Mouse (Mus musculus): ENCODE data around the gene Tcf15. TPM values are rescaled to one million over a fixed set of nuclear protein-coding genes. Genes with fewer than 3 reads are reported as not detected.
A peak's percentile ranks its signal among the peaks of the same experiment; 100 is the strongest.

The Tcf15 gene
- total RNA-seq, 2 experiments from 2014 or later: 1.6 to 2.4 TPM

- no peak for DNase-seq (ENCODE audit: extremely low spot score in 1 of 2, low spot score in 2 of 2)
- no peak overlapping the region for H3K4me3 ChIP-seq
- intact Hi-C loops (cut with DNase I): no loop called here
- TF ChIP-seq CTCF (IDR thresholded peaks at IDR 0.05): no peak
- no peak overlapping the region for H3K27ac ChIP-seq
Measured at GRCm38 (mm10) chr2:152177806-152178170, 34.4 kb downstream of the Tcf15 start.

- intact Hi-C loops (cut with DNase I): no loop called here
- Histone ChIP-seq H3K4me3 (no peak overlapping the region), H3K27ac (no peak overlapping the region)
- DNase-seq (ENCODE audit: extremely low spot score in 1 of 2, low spot score in 2 of 2): no peak
- no peak for TF ChIP-seq CTCF (IDR thresholded peaks at IDR 0.05)
Measured at GRCm38 (mm10) chr2:152178345-152178744, 35.0 kb downstream of the Tcf15 start.

- no peak overlapping the region for H3K4me3 ChIP-seq
- DNase-seq (ENCODE audit: extremely low spot score in 1 of 2, low spot score in 2 of 2): no peak
- intact Hi-C loops (cut with DNase I): no loop called here
- no peak overlapping the region for H3K27ac ChIP-seq
- no peak for TF ChIP-seq CTCF (IDR thresholded peaks at IDR 0.05)
Measured at GRCm38 (mm10) chr2:152179301-152179700, 35.9 kb downstream of the Tcf15 start.

GRCm38 (mm10) chr2:152180323-152180722, 37.0 kb downstream of the Tcf15 start:
- Histone ChIP-seq H3K27ac (no peak overlapping the region), H3K4me3 (no peak overlapping the region)
- intact Hi-C loops (cut with DNase I): no loop called here
- no peak for TF ChIP-seq CTCF (IDR thresholded peaks at IDR 0.05)
- peak in 1 of 2 experiments; percentile 26 for DNase-seq (ENCODE audit: extremely low spot score in 1 of 2, low spot score in 2 of 2)

GRCm38 (mm10) chr2:152187132-152187531, 43.8 kb downstream of the Tcf15 start:
- intact Hi-C loops (cut with DNase I): no loop called here
- no peak for TF ChIP-seq CTCF (IDR thresholded peaks at IDR 0.05)
- DNase-seq (ENCODE audit: extremely low spot score in 1 of 2, low spot score in 2 of 2): no peak
- H3K27ac ChIP-seq: no peak overlapping the region
- no peak overlapping the region for H3K4me3 ChIP-seq

- intact Hi-C loops (cut with DNase I): no loop called here
- TF ChIP-seq CTCF (IDR thresholded peaks at IDR 0.05): no peak
- Histone ChIP-seq H3K27ac (no peak overlapping the region), H3K4me3 (no peak overlapping the region)
- no peak for DNase-seq (ENCODE audit: extremely low spot score in 1 of 2, low spot score in 2 of 2)
Measured at GRCm38 (mm10) chr2:152189213-152189612, 45.9 kb downstream of the Tcf15 start.

GRCm38 (mm10) chr2:152189640-152190039, 46.3 kb downstream of the Tcf15 start:
- intact Hi-C loops (cut with DNase I): no loop called here
- Histone ChIP-seq H3K27ac (no peak overlapping the region), H3K4me3 (no peak overlapping the region)
- TF ChIP-seq CTCF (IDR thresholded peaks at IDR 0.05): no peak
- no peak for DNase-seq (ENCODE audit: extremely low spot score in 1 of 2, low spot score in 2 of 2)

- no peak for DNase-seq (ENCODE audit: extremely low spot score in 1 of 2, low spot score in 2 of 2)
- intact Hi-C loops (cut with DNase I): no loop called here
- H3K4me3 ChIP-seq: no peak overlapping the region
- H3K27ac ChIP-seq: no peak overlapping the region
- no peak for TF ChIP-seq CTCF (IDR thresholded peaks at IDR 0.05)
Measured at GRCm38 (mm10) chr2:152190161-152190560, 46.8 kb downstream of the Tcf15 start.

- Histone ChIP-seq H3K4me3 (no peak overlapping the region), H3K27ac (no peak overlapping the region)
- DNase-seq (ENCODE audit: extremely low spot score in 1 of 2, low spot score in 2 of 2): no peak
- no peak for TF ChIP-seq CTCF (IDR thresholded peaks at IDR 0.05)
- intact Hi-C loops (cut with DNase I): no loop called here
Measured at GRCm38 (mm10) chr2:152192591-152193345, 49.4 kb downstream of the Tcf15 start.

GRCm38 (mm10) chr2:152193346-152193710, 50.0 kb downstream of the Tcf15 start:
- no peak for TF ChIP-seq CTCF (IDR thresholded peaks at IDR 0.05)
- H3K27ac ChIP-seq: no peak overlapping the region
- DNase-seq (ENCODE audit: extremely low spot score in 1 of 2, low spot score in 2 of 2): no peak
- no peak overlapping the region for H3K4me3 ChIP-seq
- intact Hi-C loops (cut with DNase I): no loop called here

- intact Hi-C loops (cut with DNase I): no loop called here
- no peak for DNase-seq (ENCODE audit: extremely low spot score in 1 of 2, low spot score in 2 of 2)
- no peak overlapping the region for H3K27ac ChIP-seq
- no peak for TF ChIP-seq CTCF (IDR thresholded peaks at IDR 0.05)
- H3K4me3 ChIP-seq: no peak overlapping the region
Measured at GRCm38 (mm10) chr2:152194586-152194985, 51.2 kb downstream of the Tcf15 start.

- no peak for TF ChIP-seq CTCF (IDR thresholded peaks at IDR 0.05)
- DNase-seq (ENCODE audit: extremely low spot score in 1 of 2, low spot score in 2 of 2): no peak
- intact Hi-C loops (cut with DNase I): loop anchor here (1.0 kb wide), 3 partner anchors 85 to 168 kb away; no protein-coding TSS in a partner anchor
- H3K4me3 ChIP-seq: no peak overlapping the region
- H3K27ac ChIP-seq: no peak overlapping the region
Measured at GRCm38 (mm10) chr2:152196896-152197295, 53.5 kb downstream of the Tcf15 start.

- no peak overlapping the region for H3K27ac ChIP-seq
- peak; percentile 52 to 57 for DNase-seq (ENCODE audit: extremely low spot score in 1 of 2, low spot score in 2 of 2)
- intact Hi-C loops (cut with DNase I): loop anchor here (1.0 kb wide), 3 partner anchors 85 to 168 kb away; no protein-coding TSS in a partner anchor
Measured at GRCm38 (mm10) chr2:152197301-152197712, 53.9 kb downstream of the Tcf15 start.

More at GRCm38 (mm10) chr2:152197301-152197712, 53.9 kb downstream of the Tcf15 start:
- no peak overlapping the region for H3K4me3 ChIP-seq
- peak; percentile 92 for TF ChIP-seq CTCF (IDR thresholded peaks at IDR 0.05)

Other genes with a start within 250 kb of the Tcf15 start
- not detected for gene Angpt4, start 232.4 kb upstream of the Tcf15 start, total RNA-seq (2021)
- gene Fam110a, start 163.3 kb upstream of the Tcf15 start, total RNA-seq (2021): 1 to 10 TPM; 6.6 to 6.7 TPM
- gene Slc52a3, start 147.1 kb upstream of the Tcf15 start, total RNA-seq (2021): 1 to 10 TPM; 2.6 to 2.9 TPM
- 10 to 100 TPM; 18.7 to 23.9 TPM for gene Scrt2, start 62.0 kb upstream of the Tcf15 start, total RNA-seq (2021)
- gene Srxn1, start 38.0 kb upstream of the Tcf15 start, total RNA-seq (2021): 100 to 1,000 TPM in 1 of 2 experiments, 10 to 100 TPM in 1; 98.3 to 114 TPM
- gene Csnk2a1, start 83.3 kb downstream of the Tcf15 start, total RNA-seq (2021): 100 to 1,000 TPM in 1 of 2 experiments, 10 to 100 TPM in 1; 98.0 to 104 TPM
- 10 to 100 TPM; 54.0 to 57.1 TPM for gene Tbc1d20, start 150.3 kb downstream of the Tcf15 start, total RNA-seq (2021)
- 100 to 1,000 TPM; 111 to 117 TPM for gene Rbck1, start 189.1 kb downstream of the Tcf15 start, total RNA-seq (2021)
- 1 to 10 TPM in 1 of 2 experiments, under 1 TPM in 1; 0.84 to 1.1 TPM for gene Trib3, start 200.5 kb downstream of the Tcf15 start, total RNA-seq (2021)
- gene Nrsn2, start 233.1 kb downstream of the Tcf15 start, total RNA-seq (2021): 10 to 100 TPM; 74.6 to 90.8 TPM

Data from left cerebral cortex, adult 2 months (tissue).